Mouse (Mus musculus) liver, postnatal 0 days (tissue): ENCODE measurements around the gene Mfsd10. TPM values are rescaled to one million over a fixed set of nuclear protein-coding genes. Genes with fewer than 3 reads are reported as not detected.

Experiments
- ATAC-seq: fragments of 200-750 bp; cut with Nextera tagmentation; 2 replicates; pipeline ENCODE4 v1.8.0; 2017; ENCODE audit warnings: mild to moderate bottlenecking, moderate library complexity
- DNase-seq: peaks from one replicate; pipeline ENCODE4 v3.0.0-alpha.2; 2016
- H3K27ac ChIP-seq: fragments of 300-500 bp; sonication (generic); 2 replicates; pipeline ENCODE4 v1.5.1; 2014; ENCODE audit warnings: antibody characterized with exemption, moderate library complexity, mild to moderate bottlenecking, low read depth
- H3K27me3 ChIP-seq: fragments of 300-500 bp; sonication (generic); 2 replicates; pipeline ENCODE4 v1.6.1; 2014; ENCODE audit warnings: low read length, control low read depth, mixed read lengths; ENCODE audit not compliant: insufficient read depth
- H3K36me3 ChIP-seq: fragments of 300-500 bp; sonication (generic); replicated peaks from 2 replicates; pipeline ENCODE4 v1.6.1; 2014; ENCODE audit warnings: mild to moderate bottlenecking, control low read depth, low read length, moderate library complexity, mixed read lengths; ENCODE audit not compliant: insufficient read depth
- H3K4me1 ChIP-seq: fragments of 300-500 bp; sonication (generic); 2 replicates; pipeline ENCODE4 v1.6.1; 2014; ENCODE audit warnings: antibody characterized with exemption, mild to moderate bottlenecking, control low read depth; ENCODE audit not compliant: insufficient read depth
- H3K4me2 ChIP-seq: fragments of 300-500 bp; sonication (generic); 2 replicates; pipeline ENCODE4 v1.6.1; 2014; ENCODE audit warnings: low read depth, mild to moderate bottlenecking, low read length, moderate library complexity, mixed read lengths
- H3K4me3 ChIP-seq: fragments of 300-500 bp; sonication (generic); 2 replicates; pipeline ENCODE4 v1.5.1; 2014; ENCODE audit warnings: low read depth, low read length
- H3K9ac ChIP-seq: fragments of 300-500 bp; sonication (generic); replicated peaks from 2 replicates; pipeline ENCODE4 v1.6.1; 2014; ENCODE audit warnings: mild to moderate bottlenecking, moderate library complexity
- H3K9me3 ChIP-seq: fragments of 300-500 bp; sonication (generic); 2 replicates; pipeline ENCODE4 v1.6.1; 2016; ENCODE audit warnings: mild to moderate bottlenecking, control low read depth, low read length, mixed read lengths
- CTCF ChIP-seq: sonication (generic); IDR thresholded peaks from 2 replicates; pipeline ENCODE4 v1.5.1; 2016; ENCODE audit warnings: antibody characterized with exemption, low read depth
- EP300 ChIP-seq: IDR thresholded peaks from 2 replicates; pipeline ENCODE4 v1.6.1; 2016; ENCODE audit warnings: antibody characterized with exemption, low read depth, mild to moderate bottlenecking
- WGBS: fragments of 180-500 bp; shearing (Covaris S2); extraction: QIAGEN DNeasy Blood & Tissue Kit; methylation state at CpG from one replicate; pipeline ENCODE4 v1.1.7; 2014; ENCODE audit not compliant: insufficient replicate concordance; 5-methylcytosine and 5-hydroxymethylcytosine counted together
- polyA plus RNA-seq: library from polyadenylated mRNA; unstranded; fragments of >200 nt; fragmentation: Nextera tagmentation; extraction: Ambion mirVana; gene quantifications from 2 replicates; pipeline ENCODE4 v1.2.1, GENCODE M21; 2015

Gene Mfsd10
- polyA plus RNA-seq, 1 experiment from 2014 or later = 31.1 TPM

- peaks cover 60% of the 10 kb centered on the region for H3K36me3 ChIP-seq
- H3K27me3 ChIP-seq = no peaks in the 10 kb centered on the region
- WGBS = 75% methylated on average over 3 of the region's 3 CpGs
- TF ChIP-seq CTCF (no peak), EP300 (no peak)
- no peak for DNase-seq
- H3K9ac ChIP-seq = no peak overlapping the region
- no peaks in the 10 kb centered on the region for H3K9me3 ChIP-seq
- no peak overlapping the region for H3K4me3 ChIP-seq
- H3K4me1 ChIP-seq = peaks cover 9% of the 10 kb centered on the region
- no peak overlapping the region for H3K27ac ChIP-seq
- no peak for ATAC-seq
- no peak overlapping the region for H3K4me2 ChIP-seq
Measured at GRCm38 (mm10) chr5:34641991-34642390, 5.0 kb upstream of the Mfsd10 start.

- no peak overlapping the region; the same call in 1 of the 2 replicates for H3K27ac ChIP-seq
- peak overlapping the region; percentile 75; the same call in 1 of the 2 replicates for H3K9ac ChIP-seq
- H3K9me3 ChIP-seq = no peaks in the 10 kb centered on the region
- H3K4me2 ChIP-seq = peak overlapping the region; percentile 92
- H3K4me1 ChIP-seq = peaks cover 30% of the 10 kb centered on the region
- H3K27me3 ChIP-seq = no peaks in the 10 kb centered on the region
- no peak for ATAC-seq
- no peak for DNase-seq
- TF ChIP-seq EP300 = no peak
- H3K36me3 ChIP-seq = peaks cover 52% of the 10 kb centered on the region
- peak overlapping the region; percentile 66; the same call in 1 of the 2 replicates for H3K4me3 ChIP-seq
- 60% methylated on average over 7 of the region's 7 CpGs for WGBS
Measured at GRCm38 (mm10) chr5:34637591-34638156, 662 bp upstream of the Mfsd10 start.

GRCm38 (mm10) chr5:34635665-34636192 lies 1.3 kb downstream of the Mfsd10 start:
- ATAC-seq = no peak
- Histone ChIP-seq H3K9ac (peak overlapping the region; percentile 75), H3K4me2 (peak overlapping the region; percentile 92), H3K27ac (peak overlapping the region; percentile 81; the same call in 1 of the 2 replicates), H3K9me3 (no peaks in the 10 kb centered on the region), H3K4me3 (peak overlapping the region; percentile 66), H3K36me3 (peaks cover 60% of the 10 kb centered on the region), H3K27me3 (no peaks in the 10 kb centered on the region), H3K4me1 (peaks cover 30% of the 10 kb centered on the region)
- DNase-seq = no peak
- WGBS = 62% methylated on average over 10 of the region's 10 CpGs
- TF ChIP-seq EP300 = no peak
- no peak for TF ChIP-seq CTCF

DNA sequence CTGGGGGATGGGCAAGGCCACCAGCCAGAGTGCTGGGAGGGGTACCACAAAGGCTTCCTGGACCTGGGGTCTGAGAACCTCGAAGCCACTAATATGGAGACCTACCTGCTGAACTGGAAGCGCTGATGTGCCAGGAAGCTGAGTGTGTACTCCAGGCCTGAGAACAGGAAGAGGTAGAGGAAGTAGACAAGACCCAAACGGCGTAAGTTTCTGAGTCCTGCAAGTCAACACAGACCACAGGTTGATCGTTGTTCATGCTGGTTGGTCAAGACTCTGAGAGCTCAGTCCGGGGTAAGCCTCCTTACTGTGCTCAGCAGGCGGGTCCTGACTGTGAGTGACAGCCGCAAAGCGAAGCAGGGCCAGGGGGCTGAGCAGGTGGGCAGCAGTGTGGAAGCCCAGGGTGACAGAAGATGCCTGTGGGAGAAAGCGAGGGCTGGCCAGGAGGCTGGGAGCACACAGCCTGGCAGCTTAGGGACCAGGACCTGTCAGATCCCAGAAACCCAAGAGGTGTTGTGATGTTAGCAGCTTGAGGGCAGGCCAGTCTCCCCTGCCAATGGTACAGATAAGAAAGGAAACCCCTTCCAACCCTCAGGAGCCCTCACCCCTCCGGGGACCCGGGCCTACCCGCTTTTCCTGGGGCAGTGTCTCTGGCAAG lies 2.1 kb downstream of the Mfsd10 start:
- DNase-seq = peak; percentile 32
- Histone ChIP-seq H3K4me2 (peak overlapping the region; percentile 92), H3K4me1 (peaks cover 30% of the 10 kb centered on the region), H3K4me3 (no peak overlapping the region), H3K36me3 (peaks cover 60% of the 10 kb centered on the region), H3K27ac (peak overlapping the region; percentile 81), H3K27me3 (no peaks in the 10 kb centered on the region), H3K9me3 (no peaks in the 10 kb centered on the region), H3K9ac (no peak overlapping the region)
- no peak for TF ChIP-seq EP300
- 60% methylated on average over 13 of the region's 13 CpGs for WGBS
- no peak for ATAC-seq

- no peak overlapping the region for H3K4me2 ChIP-seq
- peaks cover 61% of the 10 kb centered on the region for H3K36me3 ChIP-seq
- H3K4me1 ChIP-seq = peaks cover 30% of the 10 kb centered on the region
- DNase-seq = no peak
- H3K4me3 ChIP-seq = no peak overlapping the region
- ATAC-seq = no peak
- TF ChIP-seq CTCF (no peak), EP300 (no peak)
- WGBS = 77% methylated on average over 4 of the region's 4 CpGs
- no peaks in the 10 kb centered on the region for H3K27me3 ChIP-seq
- no peak overlapping the region for H3K9ac ChIP-seq
- H3K9me3 ChIP-seq = no peaks in the 10 kb centered on the region
- H3K27ac ChIP-seq = peak overlapping the region; percentile 81; the same call in 1 of the 2 replicates
Measured at GRCm38 (mm10) chr5:34633641-34634040, 3.4 kb downstream of the Mfsd10 start.

DNA sequence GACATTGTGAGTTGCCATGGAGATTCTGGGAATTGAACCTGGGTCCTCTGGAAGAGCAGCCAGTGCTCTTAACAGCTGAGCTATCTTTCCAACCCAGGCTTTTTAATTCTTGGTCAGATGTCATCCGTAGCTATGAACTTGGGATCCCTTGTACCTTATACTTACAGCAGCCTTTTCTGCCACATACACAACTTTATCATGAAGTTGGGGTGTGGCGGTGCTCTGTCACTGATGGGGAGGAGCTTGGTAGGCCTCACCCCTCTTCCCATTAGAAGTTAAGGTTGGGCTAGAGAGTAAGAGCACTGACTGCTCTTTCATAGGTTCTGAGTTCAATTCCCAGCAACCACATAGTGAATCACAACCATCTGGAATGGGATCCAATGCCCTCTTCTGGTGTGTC lies 4.0 kb downstream of the Mfsd10 start:
- Histone ChIP-seq H3K9ac (no peak overlapping the region), H3K36me3 (peaks cover 62% of the 10 kb centered on the region), H3K4me2 (no peak overlapping the region), H3K4me3 (no peak overlapping the region), H3K9me3 (no peaks in the 10 kb centered on the region), H3K27ac (no peak overlapping the region), H3K27me3 (no peaks in the 10 kb centered on the region), H3K4me1 (peaks cover 30% of the 10 kb centered on the region)
- no peak for DNase-seq
- no peak for TF ChIP-seq EP300
- TF ChIP-seq CTCF = no peak
- no peak for ATAC-seq
- 77% methylated on average over 2 of the region's 2 CpGs for WGBS
